Comparison of ENCODE assay signal across 13 mouse cellular contexts in the genomic region with DNA sequence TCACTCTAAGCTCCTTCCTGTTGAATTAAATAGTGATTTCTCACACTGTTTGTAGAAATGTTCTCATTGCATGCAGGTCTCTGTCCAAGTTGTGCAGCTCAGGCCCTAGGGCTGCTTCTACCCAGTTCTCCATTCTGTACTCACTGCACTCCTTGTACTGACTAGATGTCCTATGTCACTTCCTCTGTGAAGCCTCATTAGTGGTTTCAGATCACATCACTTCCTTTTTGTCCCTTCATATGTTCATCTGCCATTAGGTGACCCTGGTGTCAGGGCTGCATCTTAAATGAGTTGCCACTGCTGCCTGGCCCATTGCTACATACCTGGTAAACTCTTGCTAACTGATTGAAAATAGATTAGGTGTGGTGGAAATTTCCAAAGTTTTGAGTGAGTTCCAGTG.
"Had no signal": no experiment of that assay in that cellular context is flagged by ENCODE, and none has a peak within 500 bp of the region (broad histone marks: within the 10 kb centered on the region; RNA-seq: fewer than 3 reads in every experiment).

No protein-coding gene starts in this region.

- H3K4me1 ChIP-seq: limb, embryonic 13.5 days; liver, embryonic 15.5 days had no signal

- H3K27ac ChIP-seq: limb, embryonic 13.5 days; liver, embryonic 15.5 days had no signal

- ATAC-seq: intestine, embryonic 16.5 days; midbrain, embryonic 16.5 days had no signal

- H3K9me3 ChIP-seq: limb, embryonic 13.5 days; liver, embryonic 15.5 days; midbrain, embryonic 12.5 days had no signal

- DNase-seq: kidney, adult 8-10 months; kidney, postnatal 36 days; left cerebral cortex, postnatal 4 days; lung, postnatal 10 days; lung, postnatal 4 days; thymus, adult 18-20 months; thymus, postnatal 14 days had no signal

- H3K27me3 ChIP-seq: limb, embryonic 13.5 days; liver, embryonic 15.5 days; midbrain, embryonic 12.5 days had no signal

- H3K4me3 ChIP-seq: limb, embryonic 13.5 days; liver, embryonic 15.5 days; midbrain, embryonic 12.5 days had no signal

- H3K36me3 ChIP-seq: limb, embryonic 13.5 days; liver, embryonic 15.5 days; midbrain, embryonic 12.5 days had no signal

- H3K9ac ChIP-seq: limb, embryonic 13.5 days; liver, embryonic 15.5 days; lung, embryonic 14.5 days; midbrain, embryonic 12.5 days had no signal

- H3K4me2 ChIP-seq: limb, embryonic 13.5 days; liver, embryonic 15.5 days; lung, embryonic 14.5 days; midbrain, embryonic 12.5 days had no signal
